Comparison of ENCODE assay signal across 1 mouse cellular context in genomic region chr7:16054966-16055365, GRCm38 (mm10).
TF ChIP-seq lines count a peak whose summit lies in the region.

No protein-coding gene starts in this region.

TF ChIP-seq in CH12.LX, 34 proteins besides CTCF, POLR2A, EP300 and RAD21 (continued from another document):
- TF ChIP-seq TBP (conservative IDR thresholded peaks at IDR 0.05; ENCODE audit: low read depth, low read length), result no peak
- no peak for TF ChIP-seq JUN (IDR thresholded peaks at IDR 0.05; ENCODE audit: insufficient read depth, low read depth, low read length)
- TF ChIP-seq ZC3H11A (IDR thresholded peaks at IDR 0.05; ENCODE audit: low read depth, low read length), result no peak
- TF ChIP-seq PAX5 (IDR thresholded peaks at IDR 0.05; ENCODE audit: low read length), result no peak
- no peak for TF ChIP-seq MAFK (IDR thresholded peaks at IDR 0.05; ENCODE audit: insufficient replicate concordance, low read length)
- no peak; the same call in 1 of the 2 replicates for TF ChIP-seq ETS1 (conservative IDR thresholded peaks at IDR 0.05; ENCODE audit: low read depth, low read length)
- TF ChIP-seq UBTF (IDR thresholded peaks at IDR 0.05; ENCODE audit: low read depth, low read length), result no peak
- TF ChIP-seq NRF1 (IDR thresholded peaks at IDR 0.05; ENCODE audit: low read depth, low read length), result no peak
TF ChIP-seq in CH12.LX: peak in this region for 3.
